In genomic region chr5:38479908-38480725, GRCm38 (mm10) we compare ENCODE assay signal across 8 mouse cellular contexts. TPM values are rescaled to one million over a fixed set of nuclear protein-coding genes. Genes with fewer than 3 reads are reported as not detected.
DNase-seq lines count a peak whose midpoint lies in the region; ATAC-seq and TF ChIP-seq lines count a peak whose summit lies in the region.

No protein-coding gene starts in this region.

- no peak for TF ChIP-seq CTCF in cortical plate, adult 2 months (IDR thresholded peaks at IDR 0.05; ENCODE audit: extremely low read depth, insufficient read depth, low read length)
- peak; percentile 21; the same call in 1 of the 2 replicates for TF ChIP-seq CTCF in lung, embryonic 14.5 days (IDR thresholded peaks at IDR 0.05; ENCODE audit: low read depth)

- no peaks in the 10 kb centered on the region for H3K4me1 ChIP-seq in cortical plate, adult 2 months (ENCODE audit: control insufficient read depth, insufficient read depth, low read length)
- peaks cover 8% of the 10 kb centered on the region; the same call in 1 of the 2 replicates for H3K4me1 ChIP-seq in lung, embryonic 14.5 days (ENCODE audit: insufficient read depth)
- H3K4me1 ChIP-seq in neural tube, embryonic 14.5 days (ENCODE audit: control insufficient read depth, insufficient read depth, low read length) = peaks cover 11% of the 10 kb centered on the region

- WGBS in lung, embryonic 14.5 days = 16% methylated on average over 22 of the region's 22 CpGs
- 2% methylated on average over 22 of the region's 22 CpGs for WGBS in neural tube, embryonic 14.5 days

- ATAC-seq in lung, embryonic 14.5 days (ENCODE audit: insufficient read depth) = peak; percentile 86
- ATAC-seq in neural tube, embryonic 14.5 days (ENCODE audit: low read depth) = peak; percentile 76

- peak overlapping the region; percentile 48 for H3K9ac ChIP-seq in lung, embryonic 14.5 days
- no peak overlapping the region; the same call in 1 of the 2 replicates for H3K9ac ChIP-seq in neural tube, embryonic 14.5 days (replicated peaks; ENCODE audit: low read depth, low read length)

- H3K36me3 ChIP-seq in lung, embryonic 14.5 days (ENCODE audit: insufficient read depth) = no peaks in the 10 kb centered on the region
- no peaks in the 10 kb centered on the region for H3K36me3 ChIP-seq in neural tube, embryonic 14.5 days (ENCODE audit: control insufficient read depth, insufficient read depth, low read length)

- 0 out of 2 replicates have a peak, but pooled peaks have one; percentile 22 for TF ChIP-seq POLR2A in cortical plate, adult 2 months (IDR thresholded peaks at IDR 0.05; ENCODE audit: extremely low read depth, insufficient read depth, low read length)

- DNase-seq in spleen, adult 12 weeks (ENCODE audit: low spot score) = peak; percentile 15
- DNase-seq in spleen, postnatal 14 days (ENCODE audit: low spot score in 2 of 2) = no peak
- DNase-seq in heart, adult 8-10 months (ENCODE audit: low spot score) = peak; percentile 56
- DNase-seq in kidney, adult 18-20 months = peak; percentile 82
- DNase-seq in lung, embryonic 14.5 days = peak; percentile 87
- peak; percentile 38 for DNase-seq in urinary bladder, adult 2 months (ENCODE audit: low spot score)

- peak overlapping the region; percentile 69 for H3K4me2 ChIP-seq in lung, embryonic 14.5 days
- H3K4me2 ChIP-seq in neural tube, embryonic 14.5 days (ENCODE audit: low read depth, low read length) = peak overlapping the region; percentile 42

- no peak overlapping the region for H3K27ac ChIP-seq in cortical plate, adult 2 months (ENCODE audit: insufficient read depth, low read length)
- H3K27ac ChIP-seq in lung, embryonic 14.5 days (ENCODE audit: low read depth) = peak overlapping the region; percentile 69
- H3K27ac ChIP-seq in neural tube, embryonic 14.5 days (ENCODE audit: low read depth, low read length) = peak overlapping the region; percentile 23; the same call in 1 of the 2 replicates

- no peaks in the 10 kb centered on the region for H3K27me3 ChIP-seq in lung, embryonic 14.5 days (ENCODE audit: insufficient read depth, low read length)
- no peaks in the 10 kb centered on the region for H3K27me3 ChIP-seq in neural tube, embryonic 14.5 days (ENCODE audit: control insufficient read depth, insufficient read depth, low read length)

- H3K9me3 ChIP-seq in lung, embryonic 14.5 days (ENCODE audit: low read depth, low read length) = no peaks in the 10 kb centered on the region
- no peaks in the 10 kb centered on the region for H3K9me3 ChIP-seq in neural tube, embryonic 14.5 days (ENCODE audit: control insufficient read depth, low read length)

- peak overlapping the region; percentile 32 for H3K4me3 ChIP-seq in cortical plate, adult 2 months (ENCODE audit: insufficient read depth, low read length)
- peak overlapping the region; percentile 34 for H3K4me3 ChIP-seq in lung, embryonic 14.5 days (ENCODE audit: low read depth, low read length)
- H3K4me3 ChIP-seq in neural tube, embryonic 14.5 days (ENCODE audit: low read depth, low read length) = no peak overlapping the region

RNA-seq across cellular contexts. Expression of gene Slc2a9, which starts 22.8 kb away (rescaled TPM):
- polyA plus RNA-seq in cortical plate, adult 2 months (2012; rRNA removed) = 0.79 and 1.1 TPM in 2 replicates
- total RNA-seq in heart, adult 8-10 months (2022) = 1 to 10 TPM in 3 of 4 experiments, under 1 TPM in 1; 0.94 to 2.1 (median 1.6) TPM
- 0.64 and 2.2 TPM in 2 replicates for polyA plus RNA-seq in lung, embryonic 14.5 days (2014; fragmentation: Nextera tagmentation; extraction: Ambion mirVana)
- 0.61 and 0.80 TPM in 2 replicates for polyA plus RNA-seq in neural tube, embryonic 14.5 days (2014; fragmentation: Nextera tagmentation; extraction: Ambion mirVana)
- polyA plus RNA-seq in urinary bladder, adult 2 months (2012; rRNA removed) = 3.3 and 3.7 TPM in 2 replicates

Comparison
In these comparisons a context has a peak if more than half of its experiments do, and no peak if none do; other contexts are left out.
1. DNase-seq: peak in spleen, adult 12 weeks (single experiment), heart, adult 8-10 months (single experiment), kidney, adult 18-20 months (single experiment), lung, embryonic 14.5 days (single experiment) and urinary bladder, adult 2 months (single experiment); none in spleen, postnatal 14 days (0 of 2).